Mouse (Mus musculus): Measurements from ENCODE around the gene Tspan18.

DNA sequence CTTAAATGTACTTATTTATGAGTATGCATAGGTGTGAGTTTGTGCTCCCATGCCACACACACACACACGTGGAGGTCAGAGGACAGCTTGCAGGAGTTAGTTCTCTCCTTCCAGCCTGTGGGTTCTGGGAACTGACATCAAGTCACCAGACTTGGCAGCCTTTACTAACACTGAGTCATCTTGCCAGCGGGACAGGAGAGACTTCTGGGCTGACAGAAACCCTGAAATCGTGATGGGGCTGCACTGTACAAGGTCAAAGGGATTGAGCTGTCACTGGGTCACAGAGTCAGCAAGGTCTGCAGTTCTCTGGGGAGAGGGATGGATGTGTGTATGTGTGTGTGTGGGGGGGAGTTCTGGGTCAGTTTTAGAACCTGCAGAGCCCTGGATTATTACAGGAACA is 36.6 kb downstream of the Tspan18 start:
- no peak for TF ChIP-seq ZNF384 (IDR thresholded peaks at IDR 0.05; ENCODE audit: low read depth, low read length)
- TF ChIP-seq ZC3H11A (IDR thresholded peaks at IDR 0.05; ENCODE audit: borderline replicate concordance, low read depth, low read length): no peak
